Mouse (Mus musculus): ENCODE data around the gene Igf1r. TPM values are rescaled to one million over a fixed set of nuclear protein-coding genes. Genes with fewer than 3 reads are reported as not detected.

Gene Igf1r
- polyA plus RNA-seq, 1 experiment from 2014 or later = 6.8 TPM

- ATAC-seq (ENCODE audit: low FRiP score, low TSS enrichment) = no peak
- WGBS = 59% methylated on average over 10 of the region's 10 CpGs
- Histone ChIP-seq H3K27me3 (ENCODE audit: control insufficient read depth, insufficient read depth, low read length) (no peaks in the 10 kb centered on the region), H3K4me3 (ENCODE audit: low read depth, low read length) (no peak overlapping the region), H3K4me1 (replicated peaks; ENCODE audit: control insufficient read depth, insufficient read depth) (peaks cover 7% of the 10 kb centered on the region; the same call in 1 of the 2 replicates), H3K9me3 (ENCODE audit: control insufficient read depth, low read length) (no peaks in the 10 kb centered on the region), H3K27ac (replicated peaks) (no peak overlapping the region), H3K9ac (ENCODE audit: low read length) (no peak overlapping the region), H3K4me2 (replicated peaks; ENCODE audit: low read depth) (no peak overlapping the region), H3K36me3 (ENCODE audit: control insufficient read depth, insufficient read depth, low read length) (no peaks in the 10 kb centered on the region)
- TF ChIP-seq EP300 (optimal IDR thresholded peaks at IDR 0.05) (no peak), CTCF (IDR thresholded peaks at IDR 0.05; ENCODE audit: low read depth) (no peak)
- no peak for DNase-seq (ENCODE audit: low spot score)
Measured at GRCm38 (mm10) chr7:67986277-67986676, 33.6 kb downstream of the Igf1r start.

- ATAC-seq (ENCODE audit: low FRiP score, low TSS enrichment) = no peak
Measured at GRCm38 (mm10) chr7:67986816-67987215, 34.2 kb downstream of the Igf1r start.

GRCm38 (mm10) chr7:67989376-67989775, 36.7 kb downstream of the Igf1r start:
- H3K9ac ChIP-seq (ENCODE audit: low read length) = no peak overlapping the region

More at GRCm38 (mm10) chr7:67986816-67987215, 34.2 kb downstream of the Igf1r start:
- no peak for TF ChIP-seq CTCF (IDR thresholded peaks at IDR 0.05; ENCODE audit: low read depth)
- TF ChIP-seq EP300 (optimal IDR thresholded peaks at IDR 0.05) = no peak
- Histone ChIP-seq H3K4me3 (ENCODE audit: low read depth, low read length) (no peak overlapping the region), H3K4me1 (replicated peaks; ENCODE audit: control insufficient read depth, insufficient read depth) (peaks cover 5% of the 10 kb centered on the region; the same call in 1 of the 2 replicates), H3K9me3 (ENCODE audit: control insufficient read depth, low read length) (no peaks in the 10 kb centered on the region), H3K27me3 (ENCODE audit: control insufficient read depth, insufficient read depth, low read length) (no peaks in the 10 kb centered on the region), H3K4me2 (replicated peaks; ENCODE audit: low read depth) (no peak overlapping the region), H3K9ac (ENCODE audit: low read length) (no peak overlapping the region), H3K27ac (replicated peaks) (no peak overlapping the region), H3K36me3 (ENCODE audit: control insufficient read depth, insufficient read depth, low read length) (no peaks in the 10 kb centered on the region)
- 45% methylated on average over 11 of the region's 11 CpGs for WGBS
- DNase-seq (ENCODE audit: low spot score) = no peak

GRCm38 (mm10) chr7:67993614-67994013, 41.0 kb downstream of the Igf1r start:
- Histone ChIP-seq H3K36me3 (ENCODE audit: control insufficient read depth, insufficient read depth, low read length) (no peaks in the 10 kb centered on the region), H3K27me3 (ENCODE audit: control insufficient read depth, insufficient read depth, low read length) (no peaks in the 10 kb centered on the region), H3K4me2 (replicated peaks; ENCODE audit: low read depth) (no peak overlapping the region), H3K9me3 (ENCODE audit: control insufficient read depth, low read length) (no peaks in the 10 kb centered on the region), H3K27ac (replicated peaks) (no peak overlapping the region), H3K9ac (ENCODE audit: low read length) (no peak overlapping the region), H3K4me1 (replicated peaks; ENCODE audit: control insufficient read depth, insufficient read depth) (peaks cover 7% of the 10 kb centered on the region; the same call in 1 of the 2 replicates), H3K4me3 (ENCODE audit: low read depth, low read length) (no peak overlapping the region)
- DNase-seq (ENCODE audit: low spot score) (no peak), ATAC-seq (ENCODE audit: low FRiP score, low TSS enrichment) (no peak)
- WGBS = 87% methylated on average over 4 of the region's 4 CpGs
- TF ChIP-seq CTCF (IDR thresholded peaks at IDR 0.05; ENCODE audit: low read depth) = no peak
- no peak for TF ChIP-seq EP300 (optimal IDR thresholded peaks at IDR 0.05)

More at GRCm38 (mm10) chr7:67989376-67989775, 36.7 kb downstream of the Igf1r start:
- Histone ChIP-seq H3K27ac (replicated peaks) (no peak overlapping the region), H3K4me3 (ENCODE audit: low read depth, low read length) (no peak overlapping the region), H3K36me3 (ENCODE audit: control insufficient read depth, insufficient read depth, low read length) (no peaks in the 10 kb centered on the region), H3K4me2 (replicated peaks; ENCODE audit: low read depth) (no peak overlapping the region), H3K27me3 (ENCODE audit: control insufficient read depth, insufficient read depth, low read length) (no peaks in the 10 kb centered on the region), H3K4me1 (replicated peaks; ENCODE audit: control insufficient read depth, insufficient read depth) (peaks cover 5% of the 10 kb centered on the region; the same call in 1 of the 2 replicates), H3K9me3 (ENCODE audit: control insufficient read depth, low read length) (no peaks in the 10 kb centered on the region)
- TF ChIP-seq CTCF (IDR thresholded peaks at IDR 0.05; ENCODE audit: low read depth) (no peak), EP300 (optimal IDR thresholded peaks at IDR 0.05) (no peak)
- ATAC-seq (ENCODE audit: low FRiP score, low TSS enrichment) = no peak
- 51% methylated on average over 2 of the region's 2 CpGs for WGBS
- DNase-seq (ENCODE audit: low spot score) = no peak

- Histone ChIP-seq H3K9me3 (ENCODE audit: control insufficient read depth, low read length) (no peaks in the 10 kb centered on the region), H3K4me2 (replicated peaks; ENCODE audit: low read depth) (no peak overlapping the region), H3K9ac (ENCODE audit: low read length) (no peak overlapping the region), H3K27ac (replicated peaks) (no peak overlapping the region), H3K36me3 (ENCODE audit: control insufficient read depth, insufficient read depth, low read length) (no peaks in the 10 kb centered on the region), H3K4me3 (ENCODE audit: low read depth, low read length) (no peak overlapping the region), H3K27me3 (ENCODE audit: control insufficient read depth, insufficient read depth, low read length) (no peaks in the 10 kb centered on the region), H3K4me1 (replicated peaks; ENCODE audit: control insufficient read depth, insufficient read depth) (peaks cover 13% of the 10 kb centered on the region; the same call in 1 of the 2 replicates)
- DNase-seq (ENCODE audit: low spot score) = no peak
- 55% methylated on average over 7 of the region's 7 CpGs for WGBS
- TF ChIP-seq EP300 (optimal IDR thresholded peaks at IDR 0.05) = no peak
- no peak for TF ChIP-seq CTCF (IDR thresholded peaks at IDR 0.05; ENCODE audit: low read depth)
- ATAC-seq (ENCODE audit: low FRiP score, low TSS enrichment) = no peak
Measured at GRCm38 (mm10) chr7:67994346-67994858, 41.8 kb downstream of the Igf1r start.

GRCm38 (mm10) chr7:67995276-67995675, 42.6 kb downstream of the Igf1r start:
- Histone ChIP-seq H3K4me3 (ENCODE audit: low read depth, low read length) (no peak overlapping the region), H3K4me1 (replicated peaks; ENCODE audit: control insufficient read depth, insufficient read depth) (peaks cover 14% of the 10 kb centered on the region; the same call in 1 of the 2 replicates), H3K4me2 (replicated peaks; ENCODE audit: low read depth) (no peak overlapping the region), H3K27me3 (ENCODE audit: control insufficient read depth, insufficient read depth, low read length) (no peaks in the 10 kb centered on the region), H3K9me3 (ENCODE audit: control insufficient read depth, low read length) (no peaks in the 10 kb centered on the region), H3K27ac (replicated peaks) (no peak overlapping the region), H3K36me3 (ENCODE audit: control insufficient read depth, insufficient read depth, low read length) (no peaks in the 10 kb centered on the region), H3K9ac (ENCODE audit: low read length) (no peak overlapping the region)
- 60% methylated on average over 8 of the region's 8 CpGs for WGBS
- ATAC-seq (ENCODE audit: low FRiP score, low TSS enrichment) (peak; percentile 34; the same call in 1 of the 2 replicates), DNase-seq (ENCODE audit: low spot score) (no peak)
- TF ChIP-seq EP300 (optimal IDR thresholded peaks at IDR 0.05) (no peak), CTCF (IDR thresholded peaks at IDR 0.05; ENCODE audit: low read depth) (no peak)
